Mouse (Mus musculus) layer of hippocampus, adult 9-11 months (tissue): ENCODE measurements at regions not wholly inside any gene's neighbourhood (a gene's known extent, or its start where the extent isn't known, plus 50 kb on each side); places are given as distances from the start of the nearest gene placed in this dataset.
"Not testable (repeated sequence)": the region's sequence is repeated elsewhere in the genome, so short reads cannot be mapped to it uniquely, and the experiment has no call there.

Experiments used
- DNase-seq: peaks from one replicate; pipeline ENCODE4 v3.0.0; 2022

GRCm38 (mm10) chr10:23733679-23734078 lies 53.4 kb downstream of the Rps12 start:
- DNase-seq, result no peak

DNA sequence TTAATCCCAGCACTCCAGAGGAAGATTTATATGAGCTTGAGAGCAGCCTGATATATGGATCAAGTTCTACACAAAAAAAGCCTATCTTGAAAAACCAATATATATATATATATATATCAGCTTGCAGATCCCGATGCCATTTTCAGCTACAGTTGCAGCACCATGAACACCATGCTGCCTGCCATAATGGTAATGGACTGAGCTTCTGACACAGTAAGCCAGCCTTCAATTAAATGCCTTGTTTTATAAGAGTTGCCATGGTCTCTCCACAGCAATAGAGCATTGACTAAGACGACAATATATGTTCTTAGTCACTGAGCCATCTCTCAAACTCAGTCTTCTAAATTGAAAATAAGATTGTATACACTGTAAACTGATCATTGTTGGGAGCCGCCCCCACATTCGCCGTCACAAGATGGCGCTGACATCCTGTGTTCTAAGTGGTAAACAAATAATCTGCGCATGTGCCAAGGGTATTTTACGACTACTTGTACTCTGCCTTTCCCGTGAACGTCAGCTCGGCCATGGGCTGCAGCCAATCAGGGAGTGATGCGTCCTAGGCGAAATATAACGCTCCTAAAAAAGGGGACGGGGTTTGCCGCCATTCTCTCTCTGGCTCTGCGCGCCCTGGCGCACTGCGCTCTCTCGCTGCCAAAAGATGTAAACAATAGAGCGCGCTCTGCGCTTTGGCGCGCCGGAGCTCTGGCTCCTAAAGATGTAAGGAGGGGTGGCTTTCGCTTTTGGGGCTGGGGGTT lies 60.9 kb downstream of the Rps12 start:
- DNase-seq, result not testable (repeated sequence)

- DNase-seq, result no peak
These were observed 69.0 kb downstream of the Rps12 start for GRCm38 (mm10) chr10:23718124-23718523.

- DNase-seq, result no peak
These were observed 71.6 kb downstream of the Rps12 start for GRCm38 (mm10) chr10:23715511-23715910.

DNA sequence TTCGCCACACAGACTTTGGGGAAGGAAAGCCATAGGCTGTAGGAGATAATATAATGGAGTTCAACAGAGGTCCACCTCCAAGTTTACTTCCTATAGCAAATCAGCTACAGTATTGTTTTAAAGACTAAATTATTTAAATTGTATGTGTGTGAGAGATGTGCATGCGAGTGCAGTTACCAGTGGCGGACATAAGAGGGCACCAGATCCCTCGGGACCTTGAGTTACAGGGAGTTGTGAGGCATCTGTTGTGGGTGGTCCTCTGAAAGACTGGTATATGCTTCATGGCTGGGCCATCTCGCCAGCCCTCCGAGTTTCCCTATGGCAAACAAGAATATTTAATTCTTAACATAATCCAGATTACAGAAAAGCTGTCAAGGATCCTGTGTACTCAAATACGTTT lies 72.0 kb downstream of the Rps12 start:
- DNase-seq, result no peak

DNA sequence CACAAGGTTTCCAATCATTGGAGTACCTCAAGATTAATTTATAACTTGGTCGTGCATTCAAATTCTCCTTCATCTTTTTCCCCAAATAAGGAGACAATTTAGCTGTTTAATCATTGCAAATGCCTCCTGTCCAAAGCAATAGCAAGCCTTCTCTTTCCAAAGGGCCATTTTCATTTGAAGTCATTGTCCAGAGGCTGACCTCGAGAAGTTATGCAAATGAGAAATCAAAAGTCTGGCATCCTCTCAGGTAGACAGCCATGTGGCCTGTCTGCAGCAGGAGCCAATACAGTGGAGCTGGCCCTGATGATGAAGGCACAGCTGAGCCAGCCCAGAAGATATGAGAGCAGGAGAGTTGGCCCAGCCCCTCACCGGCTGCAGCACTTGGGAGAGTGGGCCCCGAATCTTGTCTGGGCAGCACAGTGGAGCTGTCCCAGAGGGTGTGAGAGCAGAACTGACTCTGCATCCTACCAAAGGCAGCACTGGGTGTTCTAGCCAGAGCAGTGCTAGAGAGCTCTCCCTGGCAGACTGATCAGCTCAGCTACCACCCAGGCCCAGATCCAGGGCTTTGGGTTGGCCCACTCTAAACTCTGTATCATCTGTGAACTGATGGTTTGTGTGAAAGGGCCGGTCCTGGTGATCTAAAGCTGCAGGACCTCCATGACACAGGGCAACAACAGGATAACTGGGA lies 74.2 kb downstream of the Rps12 start:
- no peak for DNase-seq

- DNase-seq, result no peak
These were observed 75.5 kb downstream of the Rps12 start for GRCm38 (mm10) chr10:23711416-23712171.

- DNase-seq, result no peak
These were observed 76.1 kb downstream of the Rps12 start for GRCm38 (mm10) chr10:23710999-23711398.

DNA sequence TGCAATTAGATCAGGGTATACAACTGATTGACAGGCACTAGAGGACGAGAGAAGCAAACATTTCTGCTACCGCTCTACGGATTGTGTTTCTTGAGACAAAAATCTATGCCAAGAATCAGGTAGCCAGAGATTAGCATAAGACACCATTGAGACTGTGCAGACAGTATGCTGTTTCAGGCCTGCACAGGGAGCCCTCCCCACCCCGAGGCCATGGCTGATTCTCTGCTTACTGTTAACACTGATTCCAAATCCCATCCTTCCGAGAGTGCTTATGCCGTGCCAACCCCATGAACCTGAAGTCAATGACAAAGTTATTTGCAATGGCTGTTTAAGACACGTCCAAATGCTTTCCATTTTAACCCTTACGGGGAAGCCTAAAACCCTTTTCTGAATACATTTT lies 78.8 kb downstream of the Rps12 start:
- DNase-seq, result no peak

- DNase-seq, result no peak
These were observed 79.9 kb downstream of the Rps12 start for GRCm38 (mm10) chr10:23707141-23707540.

- DNase-seq, result peak; percentile 25
These were observed 83.0 kb downstream of the Rps12 start for GRCm38 (mm10) chr10:23704048-23704447.

DNA sequence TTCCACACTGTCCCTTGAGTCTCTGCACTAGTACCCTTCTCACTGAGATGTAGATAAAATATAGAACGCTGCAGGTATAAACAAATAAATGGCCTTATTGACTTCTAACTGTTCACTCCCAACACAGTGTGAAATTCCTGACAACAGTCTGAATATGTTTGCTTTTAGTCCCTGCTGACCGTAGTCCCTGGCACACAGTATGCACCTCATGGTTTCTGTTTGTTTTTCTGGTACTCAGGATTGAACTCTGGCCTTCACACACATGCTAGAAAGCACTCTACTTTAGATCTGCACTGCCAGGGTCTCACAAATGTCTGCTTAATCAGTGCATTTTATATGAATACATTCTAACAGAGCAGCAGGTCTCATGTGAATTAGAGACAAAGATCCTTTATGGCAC lies 95.8 kb downstream of the Rps12 start:
- DNase-seq, result no peak

- no peak for DNase-seq
These were observed 100.1 kb downstream of the Rps12 start for GRCm38 (mm10) chr10:23686969-23687368.

- DNase-seq, result no peak
These were observed 104.0 kb downstream of the Rps12 start for GRCm38 (mm10) chr10:23683078-23683477.

- DNase-seq, result no peak
These were observed 111.2 kb downstream of the Rps12 start for GRCm38 (mm10) chr10:23675911-23676310.

GRCm38 (mm10) chr10:23674633-23675515 lies 112.2 kb downstream of the Rps12 start:
- DNase-seq, result peak; percentile 15

DNA sequence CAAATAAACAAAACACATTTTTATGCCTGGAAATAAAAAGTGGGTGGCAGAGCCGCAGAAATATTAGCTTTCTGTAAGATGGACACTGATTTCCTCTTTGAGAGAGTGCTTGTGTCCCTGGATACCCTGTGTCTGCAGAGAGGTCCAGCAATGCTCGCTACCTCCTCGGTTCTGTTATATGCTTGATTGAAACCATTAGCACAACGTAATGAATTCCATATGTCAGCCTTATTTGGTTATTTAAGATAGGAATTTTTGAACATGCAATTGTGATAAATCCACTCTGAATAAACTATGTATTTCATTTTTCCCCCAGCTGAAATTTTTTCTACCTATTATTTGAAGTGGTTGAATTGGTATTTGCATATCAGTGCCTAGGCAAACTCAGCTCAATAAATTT lies 114.8 kb downstream of the Rps12 start:
- DNase-seq, result no peak

DNA sequence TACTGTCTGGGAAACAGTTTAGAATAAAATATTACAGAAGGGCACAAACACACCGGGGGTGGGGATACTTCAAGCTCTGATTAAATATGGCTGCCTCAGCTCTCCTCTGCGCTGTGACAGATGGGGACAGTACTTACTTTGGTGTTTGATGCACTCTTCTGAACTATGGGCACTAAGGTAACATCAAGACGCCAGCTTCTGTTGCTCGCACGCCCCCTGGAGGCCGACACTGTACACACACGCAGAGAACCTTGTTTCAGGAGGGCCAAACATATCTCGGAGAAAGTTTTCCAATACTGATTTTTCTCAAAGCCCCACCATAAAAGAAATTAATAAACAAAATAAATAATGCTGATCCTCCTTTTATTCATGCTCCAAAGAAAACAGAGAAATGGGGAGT lies 115.6 kb downstream of the Rps12 start:
- no peak for DNase-seq

GRCm38 (mm10) chr10:23665916-23666315 lies 121.2 kb downstream of the Rps12 start:
- not testable (repeated sequence) for DNase-seq

DNA sequence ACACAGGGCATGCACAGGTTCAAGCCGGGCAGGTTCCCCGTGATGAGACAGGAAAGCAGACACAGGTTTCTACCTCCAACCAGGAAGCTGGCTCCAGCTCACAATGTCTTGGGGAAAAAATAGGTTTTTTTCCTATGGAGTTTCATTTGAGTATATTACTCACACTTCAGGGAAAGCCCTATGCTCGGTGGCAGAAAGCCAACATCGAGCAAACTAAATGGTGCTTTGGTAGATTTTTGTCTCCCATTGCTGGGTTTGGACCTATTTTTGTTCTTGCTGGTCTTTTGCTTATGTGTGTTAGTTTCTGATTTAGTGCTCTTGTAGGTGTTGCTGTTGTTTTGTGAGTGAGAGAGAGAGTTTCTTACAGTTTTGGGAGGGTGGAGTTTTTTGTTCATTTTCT lies 160.9 kb downstream of the Rps12 start:
- no peak for DNase-seq

DNA sequence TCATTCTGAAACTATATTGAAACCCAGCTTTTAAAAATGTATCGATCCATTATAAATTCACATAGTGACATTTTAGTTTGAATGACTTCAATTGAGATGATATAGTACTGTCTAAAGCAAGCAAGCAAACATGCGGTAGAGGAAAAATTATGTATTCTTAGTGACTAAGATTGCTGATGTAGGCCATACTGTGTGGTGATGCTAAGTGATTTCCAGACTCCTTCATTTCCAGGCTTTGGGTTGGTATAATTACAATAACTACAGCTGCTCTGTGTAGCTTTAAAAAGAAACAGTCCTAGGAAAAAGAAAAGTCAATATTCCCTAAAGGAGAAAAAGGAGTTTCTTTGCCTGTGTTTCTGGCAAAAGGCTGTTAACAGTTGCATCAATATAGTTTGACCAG lies 175.0 kb downstream of the Rps12 start:
- DNase-seq, result no peak

GRCm38 (mm10) chr10:23611183-23611582 lies 175.9 kb downstream of the Rps12 start:
- peak; percentile 56 for DNase-seq

DNA sequence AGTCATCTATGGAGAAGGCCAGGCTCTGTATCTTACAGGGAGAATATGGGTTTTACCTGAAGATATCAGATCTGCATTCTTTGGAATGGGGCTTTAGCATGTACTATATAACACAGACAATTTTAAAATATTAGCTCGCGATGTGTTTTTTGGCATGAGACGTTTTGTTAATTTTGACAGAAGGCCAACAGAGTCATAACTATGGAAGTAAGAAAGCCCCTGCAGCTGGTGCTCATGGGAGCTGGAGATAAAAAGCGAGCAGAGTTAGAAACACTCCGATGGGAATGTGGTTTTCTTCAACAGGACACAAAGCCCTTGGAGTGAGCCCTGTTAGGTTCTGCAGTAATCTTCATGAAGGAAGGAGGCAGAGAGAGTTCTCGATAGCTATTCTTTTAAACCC lies 176.6 kb downstream of the Rps12 start:
- no peak for DNase-seq
